Mouse (Mus musculus): ENCODE data around the gene Pcsk6.

DNA sequence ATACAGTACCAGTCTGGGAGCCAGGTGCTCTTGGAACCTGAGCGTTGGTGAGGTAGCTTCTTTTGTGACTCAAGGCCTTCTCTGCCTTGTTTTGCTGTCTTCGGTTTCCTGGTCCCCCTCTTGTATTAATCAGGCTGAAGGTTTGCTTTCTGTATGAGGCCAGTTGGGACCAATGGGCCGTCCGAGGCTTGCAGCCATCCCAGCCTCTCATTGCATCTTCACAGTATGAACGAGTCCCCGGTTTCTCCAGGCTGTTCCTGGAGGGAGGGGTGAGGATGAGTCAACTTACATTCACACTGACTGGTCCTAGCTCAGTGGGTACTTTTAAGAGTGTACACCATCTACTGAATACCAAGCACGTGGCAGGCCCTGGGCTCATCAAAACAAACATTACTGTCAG, 553 bp upstream of the Pcsk6 start:
- no peak for TF ChIP-seq CTCF (IDR thresholded peaks at IDR 0.05; ENCODE audit: low read depth, low read length)
- no peak for TF ChIP-seq POLR2A (IDR thresholded peaks at IDR 0.05; ENCODE audit: borderline replicate concordance, low read depth, low read length)

Measured in bone marrow macrophage, adult 2 months (primary cell).